Mouse (Mus musculus) liver, embryonic 16.5 days (tissue): ENCODE results near the gene Jchain. TPM values are rescaled to one million over a fixed set of nuclear protein-coding genes. Genes with fewer than 3 reads are reported as not detected.
"Not testable (repeated sequence)": the region's sequence is repeated elsewhere in the genome, so short reads cannot be mapped to it uniquely, and the experiment has no call there.

Experiments used
- ATAC-seq: fragments of 200-750 bp; cut with Nextera tagmentation; 2 replicates; pipeline ENCODE4 v1.8.0; 2017; ENCODE audit warnings: low read depth, mild to moderate bottlenecking, moderate number of reproducible peaks, moderate library complexity
- H3K27ac ChIP-seq: fragments of 300-500 bp; sonication (generic); 2 replicates; pipeline ENCODE4 v1.5.1; 2014; ENCODE audit warnings: mild to moderate bottlenecking, low read length
- H3K27me3 ChIP-seq: fragments of 300-500 bp; sonication (generic); 2 replicates; pipeline ENCODE4 v1.6.1; 2014; ENCODE audit warnings: low read depth, low read length, mixed read lengths; ENCODE audit not compliant: control insufficient read depth, insufficient read depth
- H3K36me3 ChIP-seq: fragments of 300-500 bp; sonication (generic); 2 replicates; pipeline ENCODE4 v1.6.1; 2014; ENCODE audit warnings: mild to moderate bottlenecking; ENCODE audit not compliant: control insufficient read depth, insufficient read depth
- H3K4me1 ChIP-seq: fragments of 300-500 bp; sonication (generic); 2 replicates; pipeline ENCODE4 v1.6.1; 2014; ENCODE audit warnings: low read depth, low read length, mixed read lengths; ENCODE audit not compliant: control insufficient read depth
- H3K4me2 ChIP-seq: fragments of 300-500 bp; sonication (generic); 2 replicates; pipeline ENCODE4 v1.6.1; 2014; ENCODE audit warnings: low read depth, low read length, mixed read lengths
- H3K4me3 ChIP-seq: fragments of 300-500 bp; sonication (generic); 2 replicates; pipeline ENCODE4 v1.5.1; 2014; ENCODE audit warnings: low read depth, mild to moderate bottlenecking, low read length
- H3K9ac ChIP-seq: fragments of 300-500 bp; sonication (generic); 2 replicates; pipeline ENCODE4 v1.6.1; 2014; ENCODE audit warnings: low read depth, low read length
- H3K9me3 ChIP-seq: fragments of 300-500 bp; sonication (generic); replicated peaks from 2 replicates; pipeline ENCODE4 v1.6.1; 2016; ENCODE audit warnings: low read length; ENCODE audit not compliant: control insufficient read depth
- WGBS: fragments of 180-500 bp; shearing (Covaris S2); extraction: QIAGEN DNeasy Blood & Tissue Kit; methylation state at CpG from one replicate; pipeline ENCODE4 v1.1.7; 2014; ENCODE audit not compliant: insufficient replicate concordance; 5-methylcytosine and 5-hydroxymethylcytosine counted together
- polyA plus RNA-seq: library from polyadenylated mRNA; unstranded; fragments of >200 nt; fragmentation: Nextera tagmentation; extraction: Ambion mirVana; gene quantifications from 2 replicates; pipeline ENCODE4 v1.2.1, GENCODE M21; 2015

The Jchain gene
- polyA plus RNA-seq, 1 experiment from 2014 or later: 0.06 TPM

DNA sequence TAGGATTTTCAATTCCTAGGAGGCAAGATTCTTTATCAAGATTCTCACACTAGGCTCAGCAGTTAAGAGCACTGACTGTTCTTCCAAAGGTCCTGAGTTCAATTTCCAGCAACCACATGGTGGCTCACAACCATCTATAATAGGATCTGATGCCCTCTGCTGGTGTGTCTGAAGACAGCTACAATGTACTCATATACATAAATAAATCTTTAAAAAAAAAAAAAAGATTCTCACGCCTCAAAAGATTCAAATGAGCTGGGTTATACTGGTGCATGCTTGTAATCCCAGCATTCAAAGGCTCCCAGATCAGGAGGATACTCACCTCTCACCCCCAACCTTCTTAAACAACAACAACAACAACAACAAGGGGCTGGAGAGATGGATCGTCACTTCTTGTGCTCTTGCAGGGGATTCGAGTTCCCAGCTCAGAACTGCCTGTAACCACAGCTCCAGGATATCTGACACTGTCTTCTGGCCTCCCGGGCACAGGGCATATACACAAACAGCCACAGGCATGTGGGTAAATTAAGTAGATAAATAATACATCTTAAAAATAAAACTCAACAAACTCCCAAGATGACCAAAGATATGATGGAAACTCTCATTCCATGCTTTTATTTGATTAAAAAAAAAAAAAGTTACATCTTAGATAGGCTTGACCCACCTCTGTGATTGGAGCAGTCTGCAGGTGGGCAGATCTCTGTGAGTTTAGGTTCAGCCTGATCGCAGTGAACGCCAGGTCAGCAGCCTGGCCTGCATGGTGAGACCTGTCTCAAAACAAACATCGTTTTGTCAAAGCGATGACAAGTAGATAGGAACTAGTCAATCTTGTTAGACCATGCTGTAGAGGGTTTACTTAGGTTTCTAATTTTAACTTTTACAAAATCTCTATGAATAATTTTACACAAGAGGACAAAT is 35.4 kb upstream of the Jchain start:
- Histone ChIP-seq H3K36me3 (no peaks in the 10 kb centered on the region), H3K27ac (no peak overlapping the region), H3K4me2 (no peak overlapping the region), H3K27me3 (peaks cover 7% of the 10 kb centered on the region), H3K4me1 (peaks cover 11% of the 10 kb centered on the region), H3K9ac (no peak overlapping the region), H3K4me3 (no peak overlapping the region), H3K9me3 (no peaks in the 10 kb centered on the region)
- WGBS: 59% methylated on average over 8 of the region's 8 CpGs
- ATAC-seq: no peak

DNA sequence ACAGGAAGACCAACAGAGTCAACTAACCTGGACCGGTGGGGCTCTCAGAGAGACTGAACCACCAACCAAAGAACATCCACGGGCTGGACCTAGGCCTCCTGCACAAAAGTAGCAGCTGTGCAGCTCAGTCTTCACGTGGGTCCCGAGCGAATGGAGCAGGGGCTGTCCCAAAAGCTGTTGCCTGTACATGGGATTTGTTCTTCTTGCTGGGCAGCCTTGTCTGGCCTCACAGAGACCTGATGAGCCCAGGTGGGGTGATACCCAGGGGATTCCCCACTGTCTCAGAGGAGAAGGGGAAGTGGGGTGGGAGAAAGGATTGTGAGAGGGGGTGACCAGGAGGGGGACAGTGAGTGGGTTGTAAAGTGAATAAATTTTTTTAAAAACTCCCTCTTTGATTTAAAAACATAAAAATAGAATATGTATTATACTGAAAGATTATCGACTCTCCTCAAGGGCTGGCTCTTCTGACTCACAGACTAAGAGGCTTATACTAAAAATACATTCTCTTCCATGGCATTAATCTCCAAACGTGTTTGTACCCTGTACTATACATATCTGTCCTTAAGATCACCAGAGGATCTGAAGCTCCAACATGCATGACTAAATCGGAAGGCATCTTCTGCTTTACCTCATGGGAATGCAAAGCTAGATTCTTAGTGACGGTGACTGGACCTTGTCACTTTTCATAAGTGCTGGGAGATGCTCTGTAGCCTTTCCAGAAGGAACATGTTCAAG is 33.6 kb upstream of the Jchain start:
- Histone ChIP-seq H3K4me2 (no peak overlapping the region), H3K9me3 (no peaks in the 10 kb centered on the region), H3K4me3 (no peak overlapping the region), H3K4me1 (peaks cover 7% of the 10 kb centered on the region), H3K9ac (no peak overlapping the region), H3K27ac (no peak overlapping the region), H3K27me3 (peaks cover 7% of the 10 kb centered on the region), H3K36me3 (no peaks in the 10 kb centered on the region)
- 71% methylated on average over 9 of the region's 9 CpGs for WGBS
- no peak for ATAC-seq

GRCm38 (mm10) chr5:88558991-88559390 is 31.3 kb upstream of the Jchain start:
- H3K27ac ChIP-seq: no peak overlapping the region
- no peak for ATAC-seq
- H3K36me3 ChIP-seq: no peaks in the 10 kb centered on the region
- WGBS: 38% methylated on average over 1 of the region's 1 CpGs
- no peak overlapping the region for H3K4me3 ChIP-seq
- no peak overlapping the region for H3K4me2 ChIP-seq
- peaks cover 14% of the 10 kb centered on the region for H3K4me1 ChIP-seq
- H3K9me3 ChIP-seq: no peaks in the 10 kb centered on the region
- no peak overlapping the region for H3K9ac ChIP-seq
- 0 out of 2 replicates have a peak, but pooled peaks cover 1% of the 10 kb centered on the region for H3K27me3 ChIP-seq

DNA sequence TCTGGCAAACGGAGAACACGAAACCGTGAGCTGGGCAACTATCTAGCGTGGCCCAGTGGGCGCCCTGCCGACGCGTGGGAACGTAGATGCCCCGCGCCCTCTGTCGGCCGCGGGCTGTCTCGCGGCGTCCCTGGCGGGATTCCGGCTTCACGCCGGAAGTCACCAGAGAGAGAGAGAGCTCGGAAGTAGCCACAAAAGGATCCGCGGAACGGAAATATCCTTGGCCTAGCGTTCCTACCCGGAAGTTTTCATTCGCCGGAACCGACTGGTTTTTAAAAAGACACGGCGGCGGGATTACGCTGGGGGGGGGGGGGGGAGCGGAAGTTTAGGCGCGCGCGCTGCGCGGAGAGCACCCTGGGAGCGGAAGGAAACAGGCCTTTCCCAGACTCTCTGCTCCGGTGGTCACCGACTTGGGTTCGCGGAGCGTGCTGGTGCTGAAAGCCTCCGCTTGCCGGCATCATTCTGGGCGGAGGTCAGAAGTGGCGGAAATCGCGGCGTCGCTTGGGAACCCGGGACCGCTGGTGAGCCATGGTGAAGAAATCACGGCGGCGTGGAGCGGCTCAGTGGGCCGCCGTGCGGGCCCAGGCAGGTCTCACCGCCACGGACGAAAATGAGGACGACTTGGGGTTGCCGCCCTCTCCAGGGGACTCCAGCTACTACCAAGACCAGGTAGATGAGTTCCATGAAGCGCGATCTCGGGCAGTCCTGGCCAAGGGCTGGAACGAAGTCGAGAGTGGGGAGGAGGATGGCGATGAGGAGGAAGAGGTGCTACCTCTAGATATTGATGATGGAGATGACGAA is 26.6 kb upstream of the Jchain start, which contains the start of gene Utp3:
TSS of gene Utp3 (plus strand) at position 377 of the 801 bp plus-strand sequence.
- H3K27ac ChIP-seq: peak within 1 kb of the TSS; percentile 85
- WGBS: under 1% methylated on average over 76 of the region's 76 CpGs
- H3K9ac ChIP-seq: peak within 1 kb of the TSS; percentile 83
- H3K4me3 ChIP-seq: peak within 1 kb of the TSS; percentile 89
- H3K4me2 ChIP-seq: peak within 1 kb of the TSS; percentile 77
- ATAC-seq: peak; percentile 94
- H3K4me1 ChIP-seq: peaks cover 15% of the 10 kb centered on the region
- H3K27me3 ChIP-seq: no peaks in the 10 kb centered on the region
- no peaks in the 10 kb centered on the region for H3K36me3 ChIP-seq
- H3K9me3 ChIP-seq: no peaks in the 10 kb centered on the region

- Histone ChIP-seq H3K9me3 (no peaks in the 10 kb centered on the region), H3K4me3 (peak overlapping the region; percentile 89), H3K27me3 (no peaks in the 10 kb centered on the region), H3K36me3 (no peaks in the 10 kb centered on the region), H3K4me2 (peak overlapping the region; percentile 66), H3K9ac (peak overlapping the region; percentile 67), H3K4me1 (peaks cover 15% of the 10 kb centered on the region), H3K27ac (peak overlapping the region; percentile 85)
- peak; percentile 41 for ATAC-seq
- 2% methylated on average over 29 of the region's 29 CpGs for WGBS
Observed at GRCm38 (mm10) chr5:88553271-88554085, 25.8 kb upstream of the Jchain start.

- ATAC-seq: no peak
- WGBS: 72% methylated on average over 7 of the region's 7 CpGs
- Histone ChIP-seq H3K36me3 (no peaks in the 10 kb centered on the region), H3K27me3 (no peaks in the 10 kb centered on the region), H3K27ac (no peak overlapping the region), H3K4me2 (no peak overlapping the region), H3K4me3 (no peak overlapping the region), H3K4me1 (no peaks in the 10 kb centered on the region), H3K9ac (no peak overlapping the region), H3K9me3 (no peaks in the 10 kb centered on the region)
Observed at GRCm38 (mm10) chr5:88545536-88545935, 17.8 kb upstream of the Jchain start.

GRCm38 (mm10) chr5:88544411-88544810 is 16.7 kb upstream of the Jchain start:
- 79% methylated on average over 1 of the region's 1 CpGs for WGBS
- H3K27me3 ChIP-seq, H3K9me3 ChIP-seq, H3K4me1 ChIP-seq, H3K27ac ChIP-seq, H3K9ac ChIP-seq, ATAC-seq, H3K36me3 ChIP-seq, H3K4me2 ChIP-seq, H3K4me3 ChIP-seq: not testable (repeated sequence)

DNA sequence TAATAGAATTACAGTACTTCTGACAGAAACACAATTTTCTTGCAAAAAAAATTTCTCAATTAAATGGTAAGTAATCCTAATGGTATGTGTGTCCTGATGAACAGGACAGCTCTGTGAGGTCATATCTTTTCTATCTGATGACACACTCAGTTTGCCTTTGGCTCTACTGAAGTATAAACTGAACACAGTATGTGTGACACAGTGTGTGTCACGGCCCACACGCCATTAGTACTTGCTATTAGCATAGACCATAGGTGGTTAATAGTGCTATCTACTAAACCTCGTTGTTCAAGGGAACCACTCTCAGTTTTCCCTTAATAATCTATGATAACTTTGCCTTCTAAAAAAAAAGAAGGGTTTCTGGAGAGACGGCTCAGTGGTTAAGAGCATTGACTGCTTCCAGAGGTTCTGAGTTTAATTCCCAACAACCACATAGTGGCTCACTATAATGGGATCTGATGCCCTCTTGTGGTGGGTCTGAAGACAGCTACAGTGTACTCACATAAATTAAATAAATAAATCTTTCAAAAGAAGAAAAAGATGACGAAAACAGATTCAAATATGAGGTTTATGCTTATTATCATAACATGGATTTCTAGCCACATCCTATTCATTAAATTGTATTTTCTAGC is 15.1 kb upstream of the Jchain start:
- no peak overlapping the region for H3K27ac ChIP-seq
- H3K27me3 ChIP-seq: no peaks in the 10 kb centered on the region
- H3K4me3 ChIP-seq: no peak overlapping the region
- H3K4me1 ChIP-seq: no peaks in the 10 kb centered on the region
- H3K4me2 ChIP-seq: no peak overlapping the region
- no peak for ATAC-seq
- no peaks in the 10 kb centered on the region for H3K9me3 ChIP-seq
- WGBS: 54% methylated on average over 5 of the region's 5 CpGs
- no peak overlapping the region for H3K9ac ChIP-seq
- no peaks in the 10 kb centered on the region for H3K36me3 ChIP-seq
